Mouse (Mus musculus) embryonic facial prominence, embryonic 11.5 days (tissue): ENCODE data around the gene Olfr1094. TPM values are rescaled to one million over a fixed set of nuclear protein-coding genes. Genes with fewer than 3 reads are reported as not detected.

Experiments used
- ATAC-seq: fragments of 200-750 bp; cut with Nextera tagmentation; replicated peaks from 2 replicates; pipeline ENCODE4 v1.8.0; 2017; ENCODE audit warnings: low read depth; ENCODE audit not compliant: insufficient number of reproducible peaks, low FRiP score, low TSS enrichment
- DNase-seq: peaks from one replicate; pipeline ENCODE4 v3.0.0-alpha.2; 2015; ENCODE audit warnings: low spot score
- H3K27ac ChIP-seq: fragments of 300-500 bp; sonication (generic); replicated peaks from 2 replicates; pipeline ENCODE4 v1.5.1; 2014; ENCODE audit warnings: mild to moderate bottlenecking, low read depth, low read length, control low read depth
- H3K27me3 ChIP-seq: fragments of 300-500 bp; sonication (generic); 2 replicates; pipeline ENCODE4 v1.6.1; 2014; ENCODE audit warnings: mild to moderate bottlenecking, low read length, moderate library complexity, mixed read lengths; ENCODE audit not compliant: control insufficient read depth, insufficient read depth
- H3K36me3 ChIP-seq: fragments of 300-500 bp; sonication (generic); replicated peaks from 2 replicates; pipeline ENCODE4 v1.6.1; 2014; ENCODE audit warnings: low read depth, mild to moderate bottlenecking, low read length, moderate library complexity, mixed read lengths; ENCODE audit not compliant: control insufficient read depth, insufficient read depth
- H3K4me1 ChIP-seq: fragments of 300-500 bp; sonication (generic); 2 replicates; pipeline ENCODE4 v1.6.1; 2014; ENCODE audit warnings: low read length, mixed read lengths; ENCODE audit not compliant: control insufficient read depth, insufficient read depth
- H3K4me2 ChIP-seq: fragments of 300-500 bp; sonication (generic); 2 replicates; pipeline ENCODE4 v1.6.1; 2014; ENCODE audit warnings: low read depth, mild to moderate bottlenecking, control low read depth, low read length, moderate library complexity
- H3K4me3 ChIP-seq: fragments of 300-500 bp; sonication (generic); 2 replicates; pipeline ENCODE4 v1.5.1; 2014; ENCODE audit warnings: low read depth, low read length, control low read depth
- H3K9ac ChIP-seq: fragments of 300-500 bp; sonication (generic); replicated peaks from 2 replicates; pipeline ENCODE4 v1.6.1; 2014; ENCODE audit warnings: mild to moderate bottlenecking, control low read depth, low read length
- H3K9me3 ChIP-seq: fragments of 300-500 bp; sonication (generic); replicated peaks from 2 replicates; pipeline ENCODE4 v1.6.1; 2016; ENCODE audit warnings: mild to moderate bottlenecking, low read length, inconsistent platforms, mixed read lengths; ENCODE audit not compliant: control insufficient read depth
- WGBS: fragments of 180-500 bp; shearing (Covaris S2); extraction: QIAGEN DNeasy Blood & Tissue Kit; methylation state at CpG from one replicate; pipeline ENCODE4 v1.1.7; 2014; 5-methylcytosine and 5-hydroxymethylcytosine counted together
- polyA plus RNA-seq: library from polyadenylated mRNA; unstranded; fragments of >200 nt; fragmentation: Nextera tagmentation; extraction: Ambion mirVana; gene quantifications from 2 replicates; pipeline ENCODE4 v1.2.1, GENCODE M21; 2014

The Olfr1094 gene
- polyA plus RNA-seq, result not detected in 2 replicates

DNA sequence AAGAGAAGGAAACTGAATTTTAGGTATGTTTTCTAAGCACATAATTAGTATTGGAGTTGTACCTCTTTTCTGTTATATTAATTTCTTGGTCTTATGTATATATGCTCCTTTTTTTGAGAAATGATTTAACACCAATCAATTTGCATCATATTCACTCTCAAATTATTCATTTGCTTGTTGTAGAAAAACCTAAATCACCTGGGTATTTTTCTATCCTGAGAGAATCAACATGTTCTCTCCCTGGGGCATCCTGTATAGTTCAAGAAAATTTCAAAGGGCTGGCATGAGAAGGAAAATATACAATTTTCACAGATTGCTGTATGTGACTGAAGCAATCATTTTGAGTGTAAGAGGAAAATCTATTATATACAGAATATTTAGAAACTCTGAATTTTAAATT, at the start of gene Olfr1094:
Olfr1094 (plus strand) TSS at position 301 of the 400 bp plus-strand sequence.
- H3K4me1 ChIP-seq, result no peaks in the 10 kb centered on the region
- ATAC-seq, result no peak
- H3K9me3 ChIP-seq, result no peaks in the 10 kb centered on the region
- no peaks in the 10 kb centered on the region for H3K36me3 ChIP-seq
- no peak within 1 kb of the TSS for H3K4me3 ChIP-seq
- H3K27me3 ChIP-seq, result no peaks in the 10 kb centered on the region
- H3K4me2 ChIP-seq, result no peak within 1 kb of the TSS
- no peak for DNase-seq
- H3K9ac ChIP-seq, result no peak within 1 kb of the TSS
- no peak within 1 kb of the TSS for H3K27ac ChIP-seq

DNA sequence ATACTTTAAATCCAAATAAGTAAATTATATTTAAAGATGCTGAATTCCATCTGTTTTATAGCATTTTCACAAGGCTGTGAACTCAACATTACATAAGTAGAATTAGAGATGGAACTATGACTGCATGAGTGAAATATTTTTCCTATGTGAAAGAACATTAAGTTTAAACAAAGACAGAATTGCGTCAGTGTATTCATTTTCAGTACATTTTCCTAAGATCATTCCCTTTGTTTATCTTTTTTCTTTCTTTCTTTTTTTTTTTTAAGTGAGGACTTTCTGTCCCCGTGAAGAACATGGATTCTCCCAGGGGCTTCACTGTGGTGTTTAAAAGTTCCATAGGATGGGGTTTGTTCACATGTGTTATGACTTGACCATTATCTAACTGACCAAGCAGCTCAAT, 42.3 kb upstream of the Olfr1094 start, which contains the start of gene Olfr1093:
Olfr1093 (plus strand) TSS at position 301 of the 400 bp plus-strand sequence.
- Histone ChIP-seq H3K4me2 (no peak within 1 kb of the TSS), H3K9me3 (no peaks in the 10 kb centered on the region), H3K27ac (no peak within 1 kb of the TSS), H3K27me3 (no peaks in the 10 kb centered on the region), H3K4me3 (no peak within 1 kb of the TSS), H3K36me3 (no peaks in the 10 kb centered on the region), H3K4me1 (no peaks in the 10 kb centered on the region), H3K9ac (no peak within 1 kb of the TSS)
- DNase-seq (no peak), ATAC-seq (no peak)
- 83% methylated on average over 2 of the region's 2 CpGs for WGBS

GRCm38 (mm10) chr2:86809918-86810317, 14.5 kb upstream of the Olfr1094 start, which contains the start of gene Olfr141:
TSS of gene Olfr141 (minus strand) at chr2:86810018.
- Histone ChIP-seq H3K27me3 (no peaks in the 10 kb centered on the region), H3K9me3 (no peaks in the 10 kb centered on the region), H3K9ac (no peak within 1 kb of the TSS), H3K4me1 (no peaks in the 10 kb centered on the region), H3K36me3 (no peaks in the 10 kb centered on the region), H3K27ac (no peak within 1 kb of the TSS), H3K4me3 (no peak within 1 kb of the TSS), H3K4me2 (no peak within 1 kb of the TSS)
- ATAC-seq (no peak), DNase-seq (no peak)

GRCm38 (mm10) chr2:86851596-86851995, 27.1 kb downstream of the Olfr1094 start, which contains the start of gene Olfr1095:
TSS of gene Olfr1095 (minus strand) at chr2:86851696.
- H3K36me3 ChIP-seq, result no peaks in the 10 kb centered on the region
- no peaks in the 10 kb centered on the region for H3K9me3 ChIP-seq
- no peak within 1 kb of the TSS for H3K9ac ChIP-seq
- ATAC-seq (no peak), DNase-seq (no peak)
- no peaks in the 10 kb centered on the region for H3K4me1 ChIP-seq
- no peak within 1 kb of the TSS for H3K4me2 ChIP-seq
- no peak within 1 kb of the TSS for H3K4me3 ChIP-seq
- 93% methylated on average over 3 of the region's 3 CpGs for WGBS
- H3K27ac ChIP-seq, result no peak within 1 kb of the TSS
- no peaks in the 10 kb centered on the region for H3K27me3 ChIP-seq

DNA sequence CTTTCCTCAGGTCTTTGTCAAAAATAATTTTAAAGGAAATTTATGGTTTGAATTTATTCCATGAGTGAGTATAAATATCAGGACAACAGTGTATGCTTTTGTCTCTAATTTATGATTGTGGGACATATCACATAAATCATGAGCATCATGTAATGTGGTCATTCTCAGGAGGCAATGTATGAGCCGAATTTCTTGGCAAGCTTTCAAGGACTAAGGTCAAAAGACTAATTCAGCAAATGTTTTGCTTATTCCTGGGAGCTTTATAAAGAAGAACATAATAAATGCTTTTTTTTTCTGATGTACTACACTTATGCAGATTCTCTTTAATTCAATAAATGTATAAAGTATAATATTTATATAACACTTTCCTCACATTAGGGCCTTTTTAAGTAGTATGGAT, 50.2 kb downstream of the Olfr1094 start, which contains the start of gene Gm13723:
Gm13723 (minus strand) TSS at position 101 of the 400 bp plus-strand sequence.
- Histone ChIP-seq H3K9me3 (no peaks in the 10 kb centered on the region), H3K27me3 (no peaks in the 10 kb centered on the region), H3K4me2 (no peak within 1 kb of the TSS), H3K9ac (no peak within 1 kb of the TSS), H3K36me3 (no peaks in the 10 kb centered on the region), H3K4me1 (no peaks in the 10 kb centered on the region), H3K27ac (no peak within 1 kb of the TSS), H3K4me3 (no peak within 1 kb of the TSS)
- WGBS, result 79% methylated on average over 1 of the region's 1 CpGs
- no peak for ATAC-seq
- DNase-seq, result no peak

Other genes starting within 250 kb of the Olfr1094 start
- not detected in 2 replicates for gene Olfr1082, start 225.7 kb upstream of the Olfr1094 start, polyA plus RNA-seq
- gene Olfr1084, start 184.9 kb upstream of the Olfr1094 start, polyA plus RNA-seq, result not detected in 2 replicates
- not detected in 2 replicates for gene Olfr1085, start 162.6 kb upstream of the Olfr1094 start, polyA plus RNA-seq
- not detected in 2 replicates for gene Olfr1086, start 144.6 kb upstream of the Olfr1094 start, polyA plus RNA-seq
- gene Olfr1087, start 126.3 kb upstream of the Olfr1094 start, polyA plus RNA-seq, result not detected in 2 replicates
- gene Olfr1089, start 91.0 kb upstream of the Olfr1094 start, polyA plus RNA-seq, result not detected in 2 replicates
- gene Olfr1090, start 65.7 kb upstream of the Olfr1094 start, polyA plus RNA-seq, result not detected in 2 replicates
- not detected in 2 replicates for gene Olfr1093, start 42.2 kb upstream of the Olfr1094 start, polyA plus RNA-seq
- not detected in 2 replicates for gene Olfr141, start 14.6 kb upstream of the Olfr1094 start, polyA plus RNA-seq
- gene Olfr1095, start 27.0 kb downstream of the Olfr1094 start, polyA plus RNA-seq, result not detected in 2 replicates
- not detected in 2 replicates for gene Gm13723, start 50.1 kb downstream of the Olfr1094 start, polyA plus RNA-seq
- not detected in 2 replicates for gene Olfr1097, start 67.6 kb downstream of the Olfr1094 start, polyA plus RNA-seq
- gene Olfr1098, start 99.9 kb downstream of the Olfr1094 start, polyA plus RNA-seq, result not detected in 2 replicates
- gene Olfr1099, start 136.0 kb downstream of the Olfr1094 start, polyA plus RNA-seq, result not detected in 2 replicates
- gene Olfr1100, start 155.3 kb downstream of the Olfr1094 start, polyA plus RNA-seq, result not detected in 2 replicates
- not detected in 2 replicates for gene Olfr1101, start 166.6 kb downstream of the Olfr1094 start, polyA plus RNA-seq
- not detected in 2 replicates for gene Olfr1102, start 173.7 kb downstream of the Olfr1094 start, polyA plus RNA-seq
- gene Olfr1104, start 202.4 kb downstream of the Olfr1094 start, polyA plus RNA-seq, result not detected in 2 replicates
- not detected in 2 replicates for gene Olfr1105, start 211.9 kb downstream of the Olfr1094 start, polyA plus RNA-seq
- gene Olfr1106, start 227.6 kb downstream of the Olfr1094 start, polyA plus RNA-seq, result not detected in 2 replicates